Mouse (Mus musculus) CH12F3 (cell line): Measurements from ENCODE around the gene Cd72.

Experiments
- in situ Hi-C: fragments of 300-500 bp; cut with MboI; formaldehyde crosslinking; loops from 2 replicates; pipeline ENCODE4 v1.14.3; 2020; ENCODE audit warnings: low sequenced_read_pairs

Gene Cd72

DNA sequence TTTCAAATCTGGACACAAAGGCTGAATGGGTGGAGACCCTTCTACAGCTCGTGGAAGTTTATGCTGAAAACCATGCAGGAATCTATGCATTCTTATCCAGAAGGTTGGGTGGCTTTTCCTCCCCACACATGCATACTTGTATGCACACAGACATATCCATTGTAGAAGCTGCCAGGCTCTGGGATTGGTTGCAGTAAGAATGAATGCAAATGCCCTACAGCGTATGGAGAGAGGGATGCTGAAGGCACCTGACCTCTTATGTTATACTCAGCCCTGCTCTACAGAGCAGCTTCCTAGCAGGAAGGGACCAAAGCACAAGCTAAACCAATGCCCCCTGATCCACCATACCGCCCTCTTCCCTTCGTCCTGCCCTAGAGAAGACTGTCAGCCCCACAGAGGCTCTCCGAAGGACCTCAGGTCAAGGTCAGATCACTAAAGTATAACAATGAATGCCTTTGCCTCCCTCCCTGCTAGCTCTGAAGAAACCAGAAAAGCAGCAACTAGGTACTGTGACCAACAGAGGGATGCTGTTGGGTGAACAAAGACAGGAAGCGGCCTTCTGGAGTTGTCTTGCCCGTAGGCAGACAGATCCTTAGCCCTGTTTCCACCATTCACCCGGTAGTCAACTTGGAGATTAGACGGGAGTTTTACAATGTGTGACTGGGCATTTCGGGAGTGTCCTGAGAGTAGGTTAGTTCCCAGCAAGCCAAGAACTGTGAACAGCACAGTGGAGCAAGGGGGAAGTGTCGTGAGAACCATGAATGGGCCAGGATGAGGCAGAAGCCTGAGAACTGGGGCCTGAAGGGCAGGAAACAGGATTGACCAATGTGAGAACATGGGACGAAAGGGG is 47.1 kb downstream of the Cd72 start:
- in situ Hi-C loops = no loop called here

DNA sequence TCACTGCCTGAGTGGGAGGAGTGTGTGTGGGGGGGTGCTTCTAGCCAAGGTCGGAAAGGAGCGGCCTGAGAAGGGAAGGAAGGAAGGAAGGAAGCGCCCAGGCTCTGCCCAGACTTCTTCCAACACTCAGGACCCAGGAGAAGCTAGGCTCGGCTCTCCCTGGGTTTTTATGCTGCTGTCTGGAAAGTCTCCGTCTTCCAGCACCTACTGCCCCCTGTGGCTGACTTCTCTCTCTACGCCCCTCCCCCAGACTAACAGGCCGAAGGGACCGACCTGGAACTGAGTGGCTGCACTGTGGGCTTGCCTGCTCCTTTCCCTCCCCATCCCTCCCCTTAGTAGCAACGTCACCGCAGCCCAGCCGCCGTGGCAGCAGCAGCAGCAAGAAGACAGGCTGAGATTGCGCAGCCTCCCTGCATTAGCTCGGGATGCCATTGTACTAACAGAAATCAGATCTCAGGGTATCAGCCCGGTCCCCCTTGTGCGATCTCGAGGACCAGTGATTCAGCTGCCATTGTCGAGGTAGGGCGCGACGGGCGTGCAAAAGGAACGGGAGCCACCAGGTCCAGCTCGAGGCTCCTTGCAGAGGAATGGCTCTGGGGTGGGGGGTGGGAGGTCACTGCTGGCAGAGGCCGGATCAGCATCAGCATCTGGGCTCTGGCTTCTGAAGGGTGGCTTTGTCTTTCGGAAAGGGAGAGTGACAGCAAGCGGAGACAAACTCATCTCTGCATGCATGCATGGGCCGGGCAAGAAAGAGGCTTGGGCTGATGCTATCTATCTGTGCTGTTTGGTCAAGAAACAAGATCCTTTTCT is 48.1 kb downstream of the Cd72 start:
- in situ Hi-C loops = no loop called here

DNA sequence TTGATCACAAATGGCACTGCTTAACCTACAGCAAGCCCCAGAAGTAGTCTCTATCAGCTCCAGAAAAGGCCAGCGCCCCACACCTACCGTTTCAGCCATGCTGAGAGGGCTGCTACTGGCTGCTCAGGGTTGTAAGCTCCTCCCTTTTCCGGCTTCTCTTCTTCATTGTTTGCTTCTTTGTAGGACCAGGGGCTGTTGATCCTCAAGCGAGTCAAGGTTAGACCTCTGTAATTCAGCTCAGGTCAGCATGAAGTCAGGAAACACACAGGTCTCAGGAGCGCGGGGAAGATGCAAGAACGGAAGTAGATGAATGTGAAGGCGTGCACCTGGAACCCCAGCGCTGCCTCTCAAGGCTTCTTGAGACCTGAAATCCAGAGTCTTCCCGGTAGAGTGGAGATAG is 49.7 kb downstream of the Cd72 start:
- in situ Hi-C loops = no loop called here

DNA sequence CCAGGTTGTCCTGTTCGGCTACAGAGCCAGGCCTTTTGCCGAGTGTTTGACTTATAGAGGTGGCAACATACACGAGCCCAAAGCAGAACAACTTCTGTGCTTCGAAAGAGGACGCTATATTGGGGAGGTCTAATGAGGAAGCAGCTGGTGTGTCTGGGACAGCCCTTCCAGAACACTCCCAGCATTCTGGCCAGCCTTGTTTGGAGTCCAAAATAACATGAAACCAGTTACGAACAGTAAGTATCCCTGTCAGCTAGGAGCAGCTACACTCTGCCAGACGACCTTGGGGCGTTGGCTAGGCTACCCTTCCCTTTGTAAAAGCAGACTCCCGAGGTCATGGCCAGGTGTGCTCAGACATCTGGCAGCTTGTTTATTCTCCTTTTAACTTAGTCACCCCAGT is 52.2 kb downstream of the Cd72 start:
- in situ Hi-C loops = no loop called here

- in situ Hi-C loops = no loop called here
These were observed 52.9 kb downstream of the Cd72 start for GRCm38 (mm10) chr4:43401486-43401885.

DNA sequence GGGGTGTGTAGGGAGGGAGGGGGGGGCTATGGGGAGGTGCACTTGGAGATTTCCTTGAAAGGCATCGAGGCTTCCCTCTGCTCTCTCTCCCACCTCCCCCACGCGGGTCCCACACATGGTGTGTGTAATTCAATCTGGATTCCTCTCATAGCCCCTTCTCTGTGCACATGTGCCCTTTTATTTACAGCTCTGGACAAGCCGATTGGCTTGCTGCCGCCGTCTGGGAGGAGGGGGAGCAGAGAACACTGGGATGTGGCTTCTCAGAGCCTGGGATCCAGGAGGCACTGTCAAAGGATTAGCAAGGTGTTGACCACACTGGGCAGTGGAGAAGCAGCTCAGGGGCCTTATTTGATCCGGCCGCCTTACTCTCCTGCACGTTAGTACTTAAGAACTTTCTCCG is 53.5 kb downstream of the Cd72 start:
- in situ Hi-C loops = no loop called here

DNA sequence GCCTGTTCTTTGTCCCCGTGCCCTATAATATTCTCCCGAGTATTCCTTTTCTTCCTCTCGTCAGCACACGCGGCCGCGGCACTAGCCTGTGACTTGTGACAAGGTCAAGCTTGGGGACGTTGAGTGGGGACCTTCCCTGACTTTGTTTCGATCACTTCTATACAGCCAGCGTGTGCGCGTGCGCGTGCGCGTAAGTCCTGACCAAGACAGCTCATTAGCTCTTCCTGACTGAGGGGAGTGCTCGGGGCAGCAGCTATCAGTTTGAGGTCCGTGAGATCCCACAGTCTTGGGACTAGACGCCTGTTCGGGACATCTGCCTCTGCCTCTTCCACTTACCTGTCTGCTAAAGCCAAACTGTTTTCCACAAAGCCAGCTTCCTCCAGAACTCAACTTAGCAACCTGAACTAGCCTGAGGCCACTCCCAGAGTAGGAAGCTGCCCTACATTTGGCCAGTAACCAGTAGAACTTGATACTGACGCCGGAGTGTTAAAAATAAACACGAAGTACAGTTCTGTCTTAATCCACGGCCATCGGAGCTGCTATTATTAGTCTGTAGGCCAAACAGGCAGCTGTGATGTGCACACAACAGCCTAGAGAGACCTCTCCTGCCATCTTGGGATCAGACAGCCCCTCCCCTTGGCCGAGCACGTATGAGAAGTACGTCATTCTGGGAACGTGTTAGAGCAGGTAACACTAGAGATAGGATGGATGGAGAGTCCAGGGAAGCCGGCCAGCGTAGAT is 54.9 kb downstream of the Cd72 start:
- in situ Hi-C loops = no loop called here

DNA sequence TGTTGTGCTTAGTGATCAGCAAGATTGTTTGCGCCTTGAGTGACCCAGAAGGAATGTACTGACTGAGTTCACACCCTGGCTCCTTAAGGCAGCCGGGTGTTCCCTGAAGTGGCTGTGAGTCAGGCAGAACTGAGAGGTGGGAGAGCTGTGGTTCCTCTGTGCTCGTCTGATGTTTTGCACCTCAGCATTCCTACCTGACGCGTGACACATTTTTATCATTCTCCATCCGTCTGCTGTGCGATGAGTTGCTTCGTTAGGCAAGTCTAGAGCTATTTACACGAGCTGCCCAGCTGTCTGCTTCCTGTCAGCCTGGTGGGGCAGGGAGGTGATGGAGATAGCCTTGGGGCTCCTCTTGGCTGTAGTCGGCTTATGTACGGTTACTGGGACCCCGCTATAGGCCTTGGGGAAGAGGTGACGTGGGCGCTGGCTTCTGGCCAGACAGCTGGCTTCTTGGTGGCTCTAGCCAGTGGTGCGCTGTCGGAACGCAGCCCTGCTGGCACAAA is 55.5 kb downstream of the Cd72 start:
- in situ Hi-C loops = no loop called here

DNA sequence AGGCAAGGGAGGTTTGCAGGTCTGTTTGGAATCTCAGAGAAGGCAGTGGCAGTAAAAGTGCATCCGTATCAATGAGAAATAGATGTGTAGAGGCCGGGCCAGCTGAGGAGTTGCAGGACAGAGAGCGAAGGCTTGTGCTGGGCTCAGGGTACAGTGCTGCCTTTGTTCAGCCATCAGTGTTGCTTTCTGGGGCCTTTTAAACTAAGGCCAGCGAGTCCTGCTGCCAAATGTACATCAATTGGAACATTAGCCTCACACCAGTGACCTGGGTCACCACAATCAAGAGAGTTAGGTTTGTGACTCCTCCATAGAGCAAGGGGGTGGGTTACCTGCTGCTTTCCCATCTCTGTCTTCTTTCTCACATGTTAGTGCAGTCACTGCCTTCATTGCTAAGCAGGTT is 56.4 kb downstream of the Cd72 start:
- in situ Hi-C loops = no loop called here
